Mouse (Mus musculus): ENCODE results near the gene Bcat1. TPM values are rescaled to one million over a fixed set of nuclear protein-coding genes. Genes with fewer than 3 reads are reported as not detected.
A peak's percentile ranks its signal among the peaks of the same experiment; 100 is the strongest.

Gene Bcat1
- polyA plus RNA-seq, 1 experiment: 1.9 TPM

GRCm38 (mm10) chr6:144967536-144967935 is 108.4 kb downstream of the Bcat1 start:
- H3K27me3 ChIP-seq (ENCODE audit: control insufficient read depth, insufficient read depth, low read length): no peaks in the 10 kb centered on the region
- no peak for DNase-seq
- 78% methylated on average over 6 of the region's 6 CpGs for WGBS
- no peak overlapping the region for H3K4me3 ChIP-seq (ENCODE audit: control insufficient read depth, insufficient read depth, low read length)
- TF ChIP-seq CTCF (IDR thresholded peaks at IDR 0.05; ENCODE audit: borderline replicate concordance, control insufficient read depth, extremely low read depth, insufficient read depth, low read length, poor library complexity): no peak
- no peaks in the 10 kb centered on the region for H3K4me1 ChIP-seq (replicated peaks; ENCODE audit: control insufficient read depth, insufficient read depth, low read length)
- H3K27ac ChIP-seq (ENCODE audit: control insufficient read depth, insufficient read depth, low read length): no peak overlapping the region
- no peaks in the 10 kb centered on the region for H3K36me3 ChIP-seq (ENCODE audit: control insufficient read depth, insufficient read depth, low read length)

DNA sequence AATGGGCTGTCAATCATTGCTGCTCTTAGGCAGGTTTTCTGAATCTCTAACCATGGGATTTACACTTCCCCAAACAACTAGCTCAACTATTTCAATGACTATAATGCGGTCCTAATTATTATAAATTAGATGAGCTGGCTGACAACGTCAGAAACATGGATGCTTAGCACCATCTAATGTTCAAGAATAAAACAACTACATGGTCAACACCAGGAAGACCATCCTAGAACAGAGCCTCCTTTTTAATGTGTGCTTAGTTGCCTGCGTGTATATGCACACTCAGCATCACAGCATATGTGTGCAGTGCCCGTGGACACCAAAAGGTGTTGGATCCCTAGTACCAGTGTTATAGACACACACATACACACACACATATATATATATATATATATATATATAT is 111.8 kb downstream of the Bcat1 start:
- Histone ChIP-seq H3K4me3 (ENCODE audit: control insufficient read depth, insufficient read depth, low read length) (no peak overlapping the region), H3K27ac (ENCODE audit: control insufficient read depth, insufficient read depth, low read length) (no peak overlapping the region), H3K4me1 (replicated peaks; ENCODE audit: control insufficient read depth, insufficient read depth, low read length) (no peaks in the 10 kb centered on the region), H3K36me3 (ENCODE audit: control insufficient read depth, insufficient read depth, low read length) (no peaks in the 10 kb centered on the region), H3K27me3 (ENCODE audit: control insufficient read depth, insufficient read depth, low read length) (no peaks in the 10 kb centered on the region)
- TF ChIP-seq CTCF (IDR thresholded peaks at IDR 0.05; ENCODE audit: borderline replicate concordance, control insufficient read depth, extremely low read depth, insufficient read depth, low read length, poor library complexity) (no peak), POLR2A (IDR thresholded peaks at IDR 0.05; ENCODE audit: control insufficient read depth, extremely low read depth, insufficient read depth, low read length, poor library complexity) (no peak)
- no peak for DNase-seq
- 79% methylated on average over 4 of the region's 4 CpGs for WGBS

DNA sequence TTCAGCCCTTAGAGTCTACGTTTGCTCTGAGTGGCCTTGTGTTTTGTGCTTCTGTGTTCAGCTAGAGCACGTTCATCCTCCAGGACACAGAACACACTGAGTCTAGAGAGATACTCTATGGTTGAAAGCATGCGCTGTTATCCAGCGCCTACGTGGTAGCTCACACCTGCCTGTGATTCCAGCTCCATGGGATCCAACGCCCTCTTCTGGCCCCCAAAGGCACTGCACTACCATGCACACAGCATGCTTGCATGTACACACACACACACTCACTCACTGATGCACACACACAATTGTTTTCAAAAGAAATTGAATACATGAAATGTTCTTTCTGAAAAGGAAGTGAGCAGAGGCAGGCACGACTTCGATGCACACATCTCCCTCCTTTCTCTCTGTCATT is 112.8 kb downstream of the Bcat1 start:
- no peak for TF ChIP-seq CTCF (IDR thresholded peaks at IDR 0.05; ENCODE audit: borderline replicate concordance, control insufficient read depth, extremely low read depth, insufficient read depth, low read length, poor library complexity)
- TF ChIP-seq POLR2A (IDR thresholded peaks at IDR 0.05; ENCODE audit: control insufficient read depth, extremely low read depth, insufficient read depth, low read length, poor library complexity): no peak
- no peak for DNase-seq
- 90% methylated on average over 8 of the region's 8 CpGs for WGBS
- Histone ChIP-seq H3K36me3 (ENCODE audit: control insufficient read depth, insufficient read depth, low read length) (no peaks in the 10 kb centered on the region), H3K27me3 (ENCODE audit: control insufficient read depth, insufficient read depth, low read length) (no peaks in the 10 kb centered on the region), H3K4me3 (ENCODE audit: control insufficient read depth, insufficient read depth, low read length) (no peak overlapping the region), H3K4me1 (replicated peaks; ENCODE audit: control insufficient read depth, insufficient read depth, low read length) (no peaks in the 10 kb centered on the region), H3K27ac (ENCODE audit: control insufficient read depth, insufficient read depth, low read length) (no peak overlapping the region)

DNA sequence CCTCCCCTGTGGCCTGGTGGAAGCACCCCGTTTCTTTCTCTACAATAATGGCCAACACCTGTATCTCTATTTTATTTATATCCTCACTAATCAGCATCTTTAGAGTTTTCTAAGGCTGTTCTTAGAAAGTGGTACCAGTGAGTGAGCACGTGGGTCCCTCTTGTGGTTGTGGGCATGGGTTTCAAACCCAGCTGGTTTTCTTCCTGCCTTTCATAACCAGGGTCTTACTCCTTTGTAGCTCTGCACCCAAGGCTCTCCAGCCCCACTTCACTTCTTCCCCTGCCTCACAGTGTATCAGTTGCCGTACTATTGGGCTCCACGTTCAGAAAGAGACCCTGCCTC is 114.0 kb downstream of the Bcat1 start:
- Histone ChIP-seq H3K27me3 (ENCODE audit: control insufficient read depth, insufficient read depth, low read length) (no peaks in the 10 kb centered on the region), H3K4me3 (ENCODE audit: control insufficient read depth, insufficient read depth, low read length) (no peak overlapping the region), H3K4me1 (replicated peaks; ENCODE audit: control insufficient read depth, insufficient read depth, low read length) (no peaks in the 10 kb centered on the region), H3K27ac (ENCODE audit: control insufficient read depth, insufficient read depth, low read length) (no peak overlapping the region), H3K36me3 (ENCODE audit: control insufficient read depth, insufficient read depth, low read length) (no peaks in the 10 kb centered on the region)
- WGBS: 7% methylated on average over 4 of the region's 4 CpGs
- TF ChIP-seq CTCF (IDR thresholded peaks at IDR 0.05; ENCODE audit: borderline replicate concordance, control insufficient read depth, extremely low read depth, insufficient read depth, low read length, poor library complexity) (no peak), POLR2A (IDR thresholded peaks at IDR 0.05; ENCODE audit: control insufficient read depth, extremely low read depth, insufficient read depth, low read length, poor library complexity) (no peak)
- peak; percentile 22 for DNase-seq

GRCm38 (mm10) chr6:144961253-144962012 is 114.6 kb downstream of the Bcat1 start:
- H3K4me1 ChIP-seq (replicated peaks; ENCODE audit: control insufficient read depth, insufficient read depth, low read length): no peaks in the 10 kb centered on the region

DNA sequence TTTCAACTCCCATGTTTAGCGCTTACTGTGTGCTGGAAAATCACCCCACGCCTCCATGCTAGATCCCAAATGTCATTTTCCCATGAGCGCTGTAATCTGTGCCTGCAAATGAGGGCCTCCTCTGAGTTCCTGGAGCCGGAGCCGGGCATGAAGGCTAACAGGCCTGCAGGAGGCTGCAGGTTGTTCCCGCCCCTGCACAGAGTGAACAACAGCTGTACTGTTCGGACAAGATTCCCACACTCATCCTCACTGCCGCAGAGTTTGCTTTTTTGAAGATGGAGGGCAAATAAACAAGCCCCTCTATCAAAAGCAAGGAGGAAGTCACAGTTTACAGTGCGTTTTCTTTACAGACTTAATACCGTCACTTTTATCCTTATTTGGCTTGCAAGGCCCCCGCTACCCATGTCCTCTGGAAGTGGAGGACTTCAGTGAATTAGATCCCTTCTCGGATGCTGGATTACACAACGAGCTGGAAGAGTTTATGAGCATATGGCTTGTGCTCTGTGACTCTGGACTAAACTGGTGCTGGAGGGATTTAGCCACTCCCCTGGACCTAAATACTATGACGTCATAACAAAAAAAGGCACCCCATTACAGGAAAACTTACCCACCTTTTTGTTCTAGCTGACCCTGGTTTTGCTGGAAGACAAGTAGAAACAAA is 120.0 kb downstream of the Bcat1 start:
- TF ChIP-seq POLR2A (IDR thresholded peaks at IDR 0.05; ENCODE audit: control insufficient read depth, extremely low read depth, insufficient read depth, low read length, poor library complexity) (no peak), CTCF (IDR thresholded peaks at IDR 0.05; ENCODE audit: borderline replicate concordance, control insufficient read depth, extremely low read depth, insufficient read depth, low read length, poor library complexity) (no peak)
- H3K27me3 ChIP-seq (ENCODE audit: control insufficient read depth, insufficient read depth, low read length): no peaks in the 10 kb centered on the region
- no peaks in the 10 kb centered on the region for H3K4me1 ChIP-seq (replicated peaks; ENCODE audit: control insufficient read depth, insufficient read depth, low read length)
- no peak overlapping the region for H3K27ac ChIP-seq (ENCODE audit: control insufficient read depth, insufficient read depth, low read length)
- 95% methylated on average over 14 of the region's 14 CpGs for WGBS
- H3K4me3 ChIP-seq (ENCODE audit: control insufficient read depth, insufficient read depth, low read length): no peak overlapping the region
- no peaks in the 10 kb centered on the region for H3K36me3 ChIP-seq (ENCODE audit: control insufficient read depth, insufficient read depth, low read length)
- DNase-seq: no peak

More at GRCm38 (mm10) chr6:144961253-144962012, 114.6 kb downstream of the Bcat1 start:
- H3K27me3 ChIP-seq (ENCODE audit: control insufficient read depth, insufficient read depth, low read length): no peaks in the 10 kb centered on the region
- no peaks in the 10 kb centered on the region for H3K36me3 ChIP-seq (ENCODE audit: control insufficient read depth, insufficient read depth, low read length)
- WGBS: 87% methylated on average over 25 of the region's 25 CpGs
- H3K27ac ChIP-seq (ENCODE audit: control insufficient read depth, insufficient read depth, low read length): no peak overlapping the region
- TF ChIP-seq CTCF (IDR thresholded peaks at IDR 0.05; ENCODE audit: borderline replicate concordance, control insufficient read depth, extremely low read depth, insufficient read depth, low read length, poor library complexity): no peak
- no peak for TF ChIP-seq POLR2A (IDR thresholded peaks at IDR 0.05; ENCODE audit: control insufficient read depth, extremely low read depth, insufficient read depth, low read length, poor library complexity)
- no peak overlapping the region for H3K4me3 ChIP-seq (ENCODE audit: control insufficient read depth, insufficient read depth, low read length)
- DNase-seq: no peak
